Mouse (Mus musculus): Measurements from ENCODE around the gene Urah. TPM values are rescaled to one million over a fixed set of nuclear protein-coding genes. Genes with fewer than 3 reads are reported as not detected.
A peak's percentile ranks its signal among the peaks of the same experiment; 100 is the strongest.

The Urah gene
- polyA plus RNA-seq, 1 experiment: not detected

GRCm38 (mm10) chr7:140880865-140881515 is 46.2 kb downstream of the Urah start:
- peak overlapping the region; percentile 93 for H3K4me3 ChIP-seq (ENCODE audit: insufficient read depth, low read depth, low read length)
- WGBS: 8% methylated on average over 8 of the region's 8 CpGs
- no peak for TF ChIP-seq CTCF (IDR thresholded peaks at IDR 0.05; ENCODE audit: insufficient read depth, low read depth, low read length)
- no peak for TF ChIP-seq POLR2A (IDR thresholded peaks at IDR 0.05; ENCODE audit: insufficient read depth, low read depth, low read length)
- peaks cover 3% of the 10 kb centered on the region; the same call in 1 of the 2 replicates for H3K4me1 ChIP-seq (ENCODE audit: control insufficient read depth, insufficient read depth, low read length)
- peak overlapping the region; percentile 45; the same call in 1 of the 2 replicates for H3K27ac ChIP-seq (ENCODE audit: insufficient read depth, low read depth, low read length)

- under 1% methylated on average over 59 of the region's 59 CpGs for WGBS
- H3K27ac ChIP-seq (ENCODE audit: insufficient read depth, low read depth, low read length): peak within 1 kb of the TSS; percentile 75
- peak; percentile 48 for TF ChIP-seq POLR2A (IDR thresholded peaks at IDR 0.05; ENCODE audit: insufficient read depth, low read depth, low read length)
- no peak for TF ChIP-seq CTCF (IDR thresholded peaks at IDR 0.05; ENCODE audit: insufficient read depth, low read depth, low read length)
- peaks cover 3% of the 10 kb centered on the region; the same call in 1 of the 2 replicates for H3K4me1 ChIP-seq (ENCODE audit: control insufficient read depth, insufficient read depth, low read length)
- peak within 1 kb of the TSS; percentile 93 for H3K4me3 ChIP-seq (ENCODE audit: insufficient read depth, low read depth, low read length)
Measured at GRCm38 (mm10) chr7:140881696-140882468, 47.1 kb downstream of the Urah start, which contains the start of the genes Psmd13 and Sirt3. Gene Psmd13 (plus strand): TSS chr7:140881968. Gene Sirt3 (minus strand): TSS chr7:140882309.

GRCm38 (mm10) chr7:140882469-140882803 is 47.6 kb downstream of the Urah start:
- peaks cover 3% of the 10 kb centered on the region; the same call in 1 of the 2 replicates for H3K4me1 ChIP-seq (ENCODE audit: control insufficient read depth, insufficient read depth, low read length)
- no peak overlapping the region for H3K27ac ChIP-seq (ENCODE audit: insufficient read depth, low read depth, low read length)
- TF ChIP-seq CTCF (IDR thresholded peaks at IDR 0.05; ENCODE audit: insufficient read depth, low read depth, low read length): no peak
- TF ChIP-seq POLR2A (IDR thresholded peaks at IDR 0.05; ENCODE audit: insufficient read depth, low read depth, low read length): no peak
- peak overlapping the region; percentile 93 for H3K4me3 ChIP-seq (ENCODE audit: insufficient read depth, low read depth, low read length)
- WGBS: under 1% methylated on average over 12 of the region's 12 CpGs

Other genes starting within 250 kb of the Urah start
- gene Olfr46, start 233.7 kb upstream of the Urah start, polyA plus RNA-seq (2012; ENCODE audit: insufficient read depth, insufficient read length, low replicate concordance, missing spikeins): not detected in 2 replicates
- gene Olfr61, start 206.0 kb upstream of the Urah start, polyA plus RNA-seq (2012; ENCODE audit: insufficient read depth, insufficient read length, low replicate concordance, missing spikeins): not detected in 2 replicates
- not detected in 2 replicates for gene Olfr53, start 188.6 kb upstream of the Urah start, polyA plus RNA-seq (2012; ENCODE audit: insufficient read depth, insufficient read length, low replicate concordance, missing spikeins)
- not detected in 2 replicates for gene Olfr539, start 175.1 kb upstream of the Urah start, polyA plus RNA-seq (2012; ENCODE audit: insufficient read depth, insufficient read length, low replicate concordance, missing spikeins)
- gene Olfr45, start 153.1 kb upstream of the Urah start, polyA plus RNA-seq (2012; ENCODE audit: insufficient read depth, insufficient read length, low replicate concordance, missing spikeins): not detected in 2 replicates
- gene Olfr541, start 137.8 kb upstream of the Urah start, polyA plus RNA-seq (2012; ENCODE audit: insufficient read depth, insufficient read length, low replicate concordance, missing spikeins): not detected in 2 replicates
- not detected in 2 replicates for gene Cyp2e1, start 71.3 kb upstream of the Urah start, polyA plus RNA-seq (2012; ENCODE audit: insufficient read depth, insufficient read length, low replicate concordance, missing spikeins)
- gene Syce1, start 47.2 kb upstream of the Urah start, polyA plus RNA-seq (2012; ENCODE audit: insufficient read depth, insufficient read length, low replicate concordance, missing spikeins): not detected in 2 replicates
- gene Zfp941, start 12.8 kb upstream of the Urah start, polyA plus RNA-seq (2012; ENCODE audit: insufficient read depth, insufficient read length, low replicate concordance, missing spikeins): not detected in 2 replicates
- gene Scgb1c1, start 10.5 kb downstream of the Urah start, polyA plus RNA-seq (2012; ENCODE audit: insufficient read depth, insufficient read length, low replicate concordance, missing spikeins): not detected in 2 replicates
- gene Odf3, start 12.8 kb downstream of the Urah start, polyA plus RNA-seq (2012; ENCODE audit: insufficient read depth, insufficient read length, low replicate concordance, missing spikeins): not detected in 2 replicates
- not detected in 2 replicates for gene Gm45785, start 21.3 kb downstream of the Urah start, polyA plus RNA-seq (2012; ENCODE audit: insufficient read depth, insufficient read length, low replicate concordance, missing spikeins)
- gene Ric8a, start 21.9 kb downstream of the Urah start, polyA plus RNA-seq (2012; ENCODE audit: insufficient read depth, insufficient read length, low replicate concordance, missing spikeins): not detected in 2 replicates
- not detected in 2 replicates for gene Bet1l, start 22.6 kb downstream of the Urah start, polyA plus RNA-seq (2012; ENCODE audit: insufficient read depth, insufficient read length, low replicate concordance, missing spikeins)
- not detected in 2 replicates for gene Psmd13, start 47.0 kb downstream of the Urah start, polyA plus RNA-seq (2012; ENCODE audit: insufficient read depth, insufficient read length, low replicate concordance, missing spikeins)
- gene Sirt3, start 47.3 kb downstream of the Urah start, polyA plus RNA-seq (2012; ENCODE audit: insufficient read depth, insufficient read length, low replicate concordance, missing spikeins): not detected in 2 replicates
- not detected in 2 replicates for gene Cox8b, start 65.4 kb downstream of the Urah start, polyA plus RNA-seq (2012; ENCODE audit: insufficient read depth, insufficient read length, low replicate concordance, missing spikeins)
- gene Nlrp6, start 85.9 kb downstream of the Urah start, polyA plus RNA-seq (2012; ENCODE audit: insufficient read depth, insufficient read length, low replicate concordance, missing spikeins): not detected in 2 replicates
- gene Pgghg, start 106.4 kb downstream of the Urah start, polyA plus RNA-seq (2012; ENCODE audit: insufficient read depth, insufficient read length, low replicate concordance, missing spikeins): not detected in 2 replicates
- gene Ifitm5, start 115.3 kb downstream of the Urah start, polyA plus RNA-seq (2012; ENCODE audit: insufficient read depth, insufficient read length, low replicate concordance, missing spikeins): not detected in 2 replicates
- not detected in 2 replicates for gene Gm45717, start 120.9 kb downstream of the Urah start, polyA plus RNA-seq (2012; ENCODE audit: insufficient read depth, insufficient read length, low replicate concordance, missing spikeins)
- not detected in 2 replicates for gene Ifitm2, start 121.0 kb downstream of the Urah start, polyA plus RNA-seq (2012; ENCODE audit: insufficient read depth, insufficient read length, low replicate concordance, missing spikeins)
- not detected in 2 replicates for gene Ifitm1, start 132.2 kb downstream of the Urah start, polyA plus RNA-seq (2012; ENCODE audit: insufficient read depth, insufficient read length, low replicate concordance, missing spikeins)
- not detected in 2 replicates for gene Ifitm3, start 175.8 kb downstream of the Urah start, polyA plus RNA-seq (2012; ENCODE audit: insufficient read depth, insufficient read length, low replicate concordance, missing spikeins)
- gene Ifitm6, start 182.9 kb downstream of the Urah start, polyA plus RNA-seq (2012; ENCODE audit: insufficient read depth, insufficient read length, low replicate concordance, missing spikeins): not detected in 2 replicates
- not detected in 2 replicates for gene Gm17387, start 194.1 kb downstream of the Urah start, polyA plus RNA-seq (2012; ENCODE audit: insufficient read depth, insufficient read length, low replicate concordance, missing spikeins)
- not detected in 2 replicates for gene B4galnt4, start 226.1 kb downstream of the Urah start, polyA plus RNA-seq (2012; ENCODE audit: insufficient read depth, insufficient read length, low replicate concordance, missing spikeins)
- gene Pkp3, start 243.2 kb downstream of the Urah start, polyA plus RNA-seq (2012; ENCODE audit: insufficient read depth, insufficient read length, low replicate concordance, missing spikeins): not detected in 2 replicates

Data from olfactory bulb, adult 2 months (tissue).